Mouse (Mus musculus): Measurements from ENCODE around the gene Prox2.

DNA sequence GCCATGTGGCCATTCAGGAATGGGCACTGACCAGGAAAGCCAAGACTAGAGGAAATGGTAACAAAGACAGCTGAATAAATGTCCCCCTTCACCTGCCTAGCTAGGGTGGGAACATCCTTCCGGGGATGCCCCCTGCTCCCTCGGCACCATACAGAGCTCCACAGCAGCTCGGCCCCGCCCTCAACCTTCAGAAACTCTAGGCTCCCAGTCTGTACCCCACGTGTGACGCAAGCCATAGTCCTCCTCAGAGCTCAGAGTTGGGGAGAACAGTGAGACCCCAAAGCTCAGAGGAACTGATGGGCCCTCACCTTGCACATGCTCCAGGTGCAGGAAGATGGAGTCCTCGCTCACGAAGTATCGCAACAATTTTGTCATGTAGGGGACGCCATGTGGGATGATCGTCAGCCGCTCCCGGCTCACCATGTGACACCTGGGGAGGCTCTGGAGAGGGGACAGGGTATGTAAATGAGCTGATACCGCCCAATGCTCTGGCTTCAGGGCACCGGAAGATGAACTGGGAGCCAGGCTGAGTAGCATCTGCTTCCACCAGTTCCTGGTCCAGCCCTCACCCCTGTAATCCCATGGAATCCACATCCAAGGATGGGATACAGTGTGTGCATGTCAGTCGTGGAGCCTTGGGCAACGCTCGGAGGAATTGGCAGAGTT, 29.6 kb upstream of the Prox2 start:
- TF ChIP-seq CTCF (IDR thresholded peaks at IDR 0.05; ENCODE audit: extremely low read depth, insufficient read depth, low read length): no peak
- TF ChIP-seq POLR2A (IDR thresholded peaks at IDR 0.05; ENCODE audit: extremely low read depth, insufficient read depth, low read length): no peak

Data from cortical plate, adult 2 months (tissue).